Mouse (Mus musculus) liver, postnatal 0 days (tissue): ENCODE measurements around the gene Vwc2. TPM values are rescaled to one million over a fixed set of nuclear protein-coding genes. Genes with fewer than 3 reads are reported as not detected.

ENCODE experiments used
- ATAC-seq: fragments of 200-750 bp; cut with Nextera tagmentation; 2 replicates; pipeline ENCODE4 v1.8.0; 2017; ENCODE audit warnings: mild to moderate bottlenecking, moderate library complexity
- DNase-seq: peaks from one replicate; pipeline ENCODE4 v3.0.0-alpha.2; 2016
- H3K27ac ChIP-seq: fragments of 300-500 bp; sonication (generic); 2 replicates; pipeline ENCODE4 v1.5.1; 2014; ENCODE audit warnings: antibody characterized with exemption, moderate library complexity, mild to moderate bottlenecking, low read depth
- H3K27me3 ChIP-seq: fragments of 300-500 bp; sonication (generic); 2 replicates; pipeline ENCODE4 v1.6.1; 2014; ENCODE audit warnings: low read length, control low read depth, mixed read lengths; ENCODE audit not compliant: insufficient read depth
- H3K36me3 ChIP-seq: fragments of 300-500 bp; sonication (generic); replicated peaks from 2 replicates; pipeline ENCODE4 v1.6.1; 2014; ENCODE audit warnings: mild to moderate bottlenecking, control low read depth, low read length, moderate library complexity, mixed read lengths; ENCODE audit not compliant: insufficient read depth
- H3K4me1 ChIP-seq: fragments of 300-500 bp; sonication (generic); 2 replicates; pipeline ENCODE4 v1.6.1; 2014; ENCODE audit warnings: antibody characterized with exemption, mild to moderate bottlenecking, control low read depth; ENCODE audit not compliant: insufficient read depth
- H3K4me2 ChIP-seq: fragments of 300-500 bp; sonication (generic); 2 replicates; pipeline ENCODE4 v1.6.1; 2014; ENCODE audit warnings: low read depth, mild to moderate bottlenecking, low read length, moderate library complexity, mixed read lengths
- H3K4me3 ChIP-seq: fragments of 300-500 bp; sonication (generic); 2 replicates; pipeline ENCODE4 v1.5.1; 2014; ENCODE audit warnings: low read depth, low read length
- H3K9ac ChIP-seq: fragments of 300-500 bp; sonication (generic); replicated peaks from 2 replicates; pipeline ENCODE4 v1.6.1; 2014; ENCODE audit warnings: mild to moderate bottlenecking, moderate library complexity
- H3K9me3 ChIP-seq: fragments of 300-500 bp; sonication (generic); 2 replicates; pipeline ENCODE4 v1.6.1; 2016; ENCODE audit warnings: mild to moderate bottlenecking, control low read depth, low read length, mixed read lengths
- CTCF ChIP-seq: sonication (generic); IDR thresholded peaks from 2 replicates; pipeline ENCODE4 v1.5.1; 2016; ENCODE audit warnings: antibody characterized with exemption, low read depth
- EP300 ChIP-seq: IDR thresholded peaks from 2 replicates; pipeline ENCODE4 v1.6.1; 2016; ENCODE audit warnings: antibody characterized with exemption, low read depth, mild to moderate bottlenecking
- WGBS: fragments of 180-500 bp; shearing (Covaris S2); extraction: QIAGEN DNeasy Blood & Tissue Kit; methylation state at CpG from one replicate; pipeline ENCODE4 v1.1.7; 2014; ENCODE audit not compliant: insufficient replicate concordance; 5-methylcytosine and 5-hydroxymethylcytosine counted together
- polyA plus RNA-seq: library from polyadenylated mRNA; unstranded; fragments of >200 nt; fragmentation: Nextera tagmentation; extraction: Ambion mirVana; gene quantifications from 2 replicates; pipeline ENCODE4 v1.2.1, GENCODE M21; 2015

Vwc2 gene
- polyA plus RNA-seq, 1 experiment from 2014 or later = not detected

- Histone ChIP-seq H3K4me2 (no peak overlapping the region), H3K9ac (no peak overlapping the region), H3K4me3 (no peak overlapping the region), H3K36me3 (no peaks in the 10 kb centered on the region), H3K27ac (no peak overlapping the region), H3K9me3 (no peaks in the 10 kb centered on the region), H3K27me3 (peaks cover 8% of the 10 kb centered on the region), H3K4me1 (no peaks in the 10 kb centered on the region)
- 56% methylated on average over 3 of the region's 3 CpGs for WGBS
- TF ChIP-seq CTCF = no peak
- DNase-seq (no peak), ATAC-seq (no peak)
These were observed 5.1 kb upstream of the Vwc2 start for GRCm38 (mm10) chr11:11108922-11109321.

- H3K9me3 ChIP-seq = no peaks in the 10 kb centered on the region
- no peaks in the 10 kb centered on the region for H3K36me3 ChIP-seq
- no peak for ATAC-seq
- no peak overlapping the region for H3K4me2 ChIP-seq
- H3K4me1 ChIP-seq = no peaks in the 10 kb centered on the region
- H3K27ac ChIP-seq = no peak overlapping the region
- peaks cover 40% of the 10 kb centered on the region for H3K27me3 ChIP-seq
- DNase-seq = no peak
- H3K9ac ChIP-seq = no peak overlapping the region
- TF ChIP-seq EP300 (no peak), CTCF (no peak)
- 2% methylated on average over 33 of the region's 34 CpGs for WGBS
- H3K4me3 ChIP-seq = no peak overlapping the region
These were observed 409 bp downstream of the Vwc2 start for GRCm38 (mm10) chr11:11114234-11115030.

- 0 out of 2 replicates have a peak overlapping the region, but pooled peaks have one; percentile 6 for H3K4me2 ChIP-seq
- 4% methylated on average over 17 of the region's 17 CpGs for WGBS
- no peaks in the 10 kb centered on the region for H3K36me3 ChIP-seq
- DNase-seq (no peak), ATAC-seq (no peak)
- TF ChIP-seq CTCF (no peak), EP300 (no peak)
- H3K4me1 ChIP-seq = no peaks in the 10 kb centered on the region
- no peak overlapping the region for H3K9ac ChIP-seq
- H3K27me3 ChIP-seq = peaks cover 40% of the 10 kb centered on the region
- H3K27ac ChIP-seq = no peak overlapping the region
- no peak overlapping the region for H3K4me3 ChIP-seq
- H3K9me3 ChIP-seq = no peaks in the 10 kb centered on the region
These were observed 1.1 kb downstream of the Vwc2 start for GRCm38 (mm10) chr11:11115031-11115647.

- Histone ChIP-seq H3K4me2 (0 out of 2 replicates have a peak overlapping the region, but pooled peaks have one; percentile 6), H3K4me3 (no peak overlapping the region), H3K36me3 (no peaks in the 10 kb centered on the region), H3K27ac (no peak overlapping the region), H3K27me3 (peaks cover 40% of the 10 kb centered on the region), H3K9ac (no peak overlapping the region), H3K4me1 (no peaks in the 10 kb centered on the region), H3K9me3 (no peaks in the 10 kb centered on the region)
- TF ChIP-seq CTCF (no peak), EP300 (no peak)
- WGBS = 2% methylated on average over 89 of the region's 93 CpGs
- DNase-seq (peak; percentile 14), ATAC-seq (no peak)
These were observed 1.9 kb downstream of the Vwc2 start for GRCm38 (mm10) chr11:11115648-11116590.

DNA sequence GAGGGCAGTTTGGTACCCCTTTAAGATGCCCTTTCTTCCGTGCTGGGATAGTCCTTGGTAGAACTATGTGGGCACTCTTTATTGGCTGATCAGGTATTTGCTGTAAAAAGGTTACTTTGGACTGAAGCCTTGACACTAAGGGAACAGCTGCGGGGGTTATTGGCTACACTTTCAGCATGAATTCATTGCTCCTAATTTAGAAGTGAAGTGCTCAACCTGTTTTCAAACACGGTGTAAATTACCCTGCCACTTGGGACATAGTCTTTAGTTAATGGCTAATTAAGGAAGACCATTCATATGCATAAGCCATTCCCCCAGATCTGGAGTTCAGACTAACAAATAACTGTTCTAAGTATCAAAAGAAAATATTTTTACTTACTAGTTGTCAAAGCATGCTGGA lies 2.7 kb downstream of the Vwc2 start:
- WGBS = 3% methylated on average over 3 of the region's 3 CpGs
- no peak for ATAC-seq
- no peak overlapping the region for H3K9ac ChIP-seq
- no peaks in the 10 kb centered on the region for H3K36me3 ChIP-seq
- H3K4me2 ChIP-seq = no peak overlapping the region
- no peak overlapping the region for H3K4me3 ChIP-seq
- no peak overlapping the region for H3K27ac ChIP-seq
- H3K4me1 ChIP-seq = no peaks in the 10 kb centered on the region
- TF ChIP-seq CTCF (no peak), EP300 (no peak)
- peaks cover 40% of the 10 kb centered on the region for H3K27me3 ChIP-seq
- DNase-seq = no peak
- H3K9me3 ChIP-seq = no peaks in the 10 kb centered on the region

GRCm38 (mm10) chr11:11122866-11123265 lies 8.8 kb downstream of the Vwc2 start:
- 57% methylated on average over 4 of the region's 4 CpGs for WGBS
- Histone ChIP-seq H3K9ac (no peak overlapping the region), H3K4me3 (no peak overlapping the region), H3K9me3 (no peaks in the 10 kb centered on the region), H3K27me3 (no peaks in the 10 kb centered on the region), H3K4me2 (no peak overlapping the region), H3K36me3 (no peaks in the 10 kb centered on the region), H3K27ac (no peak overlapping the region), H3K4me1 (no peaks in the 10 kb centered on the region)
- TF ChIP-seq EP300 (no peak), CTCF (no peak)
- DNase-seq = no peak
- no peak for ATAC-seq
